Mouse (Mus musculus) megakaryocyte, embryonic 14.5 days (primary cell): ENCODE results near the gene Nhp2.

Experiments used
- FLI1 ChIP-seq: IDR thresholded peaks from 2 replicates; pipeline ENCODE4 v1.6.1; 2012; ENCODE audit warnings: low read length, inconsistent platforms, mixed read lengths
- GATA1 ChIP-seq: IDR thresholded peaks from 3 replicates; pipeline ENCODE4 v1.6.1; 2012; ENCODE audit warnings: mixed read lengths, low read length, inconsistent platforms, borderline replicate concordance

DNA sequence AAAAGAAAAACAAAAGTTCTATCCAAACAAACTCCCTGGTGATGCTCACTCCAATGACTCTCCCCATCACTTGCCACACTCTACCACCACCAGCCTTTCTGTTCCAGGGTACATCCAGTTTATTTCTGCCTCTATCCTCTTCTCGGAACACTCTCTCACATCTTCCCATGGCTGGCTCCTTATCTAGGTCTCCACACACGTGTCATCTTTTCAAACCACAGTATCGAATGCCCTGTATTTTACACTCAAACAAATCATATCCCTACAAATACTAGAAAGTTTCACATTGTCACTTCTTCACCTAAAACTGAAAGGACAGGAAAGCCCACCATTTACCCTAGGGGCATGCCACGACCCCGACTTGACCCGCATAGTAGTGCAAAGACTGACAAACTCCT lies 15.6 kb downstream of the Nhp2 start:
- TF ChIP-seq GATA1: no peak
- no peak for TF ChIP-seq FLI1
